ENCODE assay signal across 8 mouse cellular contexts in genomic region chr10:40257414-40258255, GRCm38 (mm10). TPM values are rescaled to one million over a fixed set of nuclear protein-coding genes. Genes with fewer than 3 reads are reported as not detected.
DNase-seq lines count a peak whose midpoint lies in the region; ATAC-seq lines count a peak whose summit lies in the region.

TSS of gene Gtf3c6 (minus strand) at chr10:40258108.

- H3K27ac ChIP-seq in intestine, embryonic 14.5 days (ENCODE audit: low read depth): peak within 1 kb of the TSS; percentile 99

- no peaks in the 10 kb centered on the region for H3K27me3 ChIP-seq in intestine, embryonic 14.5 days (replicated peaks; ENCODE audit: control insufficient read depth, insufficient read depth, low read length)

- H3K36me3 ChIP-seq in intestine, embryonic 14.5 days (ENCODE audit: control insufficient read depth, insufficient read depth, low read length): peaks cover 21% of the 10 kb centered on the region

- H3K4me1 ChIP-seq in intestine, embryonic 14.5 days (replicated peaks; ENCODE audit: control insufficient read depth, insufficient read depth, low read length): peaks cover 6% of the 10 kb centered on the region; the same call in 1 of the 2 replicates

- H3K9me3 ChIP-seq in intestine, embryonic 14.5 days (ENCODE audit: control insufficient read depth, low read length): no peaks in the 10 kb centered on the region

- ATAC-seq in intestine, embryonic 14.5 days (replicated peaks; ENCODE audit: low FRiP score, low TSS enrichment, low read depth): peak; percentile 77

- under 1% methylated on average over 43 of the region's 43 CpGs for WGBS in intestine, embryonic 14.5 days

- peak within 1 kb of the TSS; percentile 86 for H3K9ac ChIP-seq in intestine, embryonic 14.5 days (ENCODE audit: low read length)

- peak within 1 kb of the TSS; percentile 75 for H3K4me3 ChIP-seq in intestine, embryonic 14.5 days (ENCODE audit: low read depth, low read length)

- DNase-seq in adrenal gland, adult (ENCODE audit: inconsistent age in 2 of 2, low spot score in 1 of 2): peak; percentile 93 to 98
- peak; percentile 97 for DNase-seq in embryo, embryonic 10.5 days (ENCODE audit: low spot score)
- peak; percentile 88 for DNase-seq in gastrocnemius, postnatal 25 days
- DNase-seq in intestine, embryonic 14.5 days (ENCODE audit: low spot score): peak; percentile 97
- DNase-seq in left cerebral cortex, postnatal 14 days (ENCODE audit: low spot score in 2 of 2): peak; percentile 94 to 95
- peak; percentile 95 for DNase-seq in mesoderm, embryonic 11.5 days (ENCODE audit: low read depth, low spot score)
- DNase-seq in right cerebral cortex, postnatal 36 days (ENCODE audit: low spot score in 2 of 2): peak; percentile 89 to 90
- DNase-seq in yolk sac, embryonic 10.5 days (ENCODE audit: low spot score): peak; percentile 92

- intact Hi-C loops in left cerebral cortex, postnatal 14 days (cut with DNase I): loop anchor here (2.0 kb wide), 1 partner anchor 267 kb away; no protein-coding TSS in a partner anchor

- peak within 1 kb of the TSS; percentile 95 for H3K4me2 ChIP-seq in intestine, embryonic 14.5 days (ENCODE audit: low read length)

RNA-seq across cellular contexts. Expression of gene Gtf3c6, which starts in this region (rescaled TPM):
- total RNA-seq in gastrocnemius, postnatal 25 days (2021): 10 to 100 TPM; 19.2 to 19.5 TPM
- polyA plus RNA-seq in intestine, embryonic 14.5 days (2014; fragmentation: Nextera tagmentation; extraction: Ambion mirVana): 106 and 110 TPM in 2 replicates
- 10 to 100 TPM; 19.2 to 21.3 TPM for total RNA-seq in left cerebral cortex, postnatal 14 days (2021)

Comparison
In these comparisons a context has a peak if more than half of its experiments do, and no peak if none do; other contexts are left out.
1. Peak in every context shown above with its lines: DNase-seq, ATAC-seq, H3K4me3 ChIP-seq and H3K27ac ChIP-seq.